Mouse (Mus musculus) stomach, postnatal 0 days (tissue): ENCODE measurements around the gene Arhgef28.

ENCODE experiments used
- CTCF ChIP-seq: IDR thresholded peaks from 2 replicates; pipeline ENCODE4 v1.5.1; 2016; ENCODE audit warnings: antibody characterized with exemption, low read depth, mild to moderate bottlenecking, moderate library complexity
- EP300 ChIP-seq: optimal IDR thresholded peaks from 2 replicates; pipeline ENCODE3; 2016; ENCODE audit warnings: antibody characterized with exemption

GRCm38 (mm10) chr13:98009070-98009469 lies 197.2 kb downstream of the Arhgef28 start:
- TF ChIP-seq CTCF: no peak
- no peak for TF ChIP-seq EP300
